Comparison of ENCODE assay signal across 10 mouse cellular contexts in the genomic region with DNA sequence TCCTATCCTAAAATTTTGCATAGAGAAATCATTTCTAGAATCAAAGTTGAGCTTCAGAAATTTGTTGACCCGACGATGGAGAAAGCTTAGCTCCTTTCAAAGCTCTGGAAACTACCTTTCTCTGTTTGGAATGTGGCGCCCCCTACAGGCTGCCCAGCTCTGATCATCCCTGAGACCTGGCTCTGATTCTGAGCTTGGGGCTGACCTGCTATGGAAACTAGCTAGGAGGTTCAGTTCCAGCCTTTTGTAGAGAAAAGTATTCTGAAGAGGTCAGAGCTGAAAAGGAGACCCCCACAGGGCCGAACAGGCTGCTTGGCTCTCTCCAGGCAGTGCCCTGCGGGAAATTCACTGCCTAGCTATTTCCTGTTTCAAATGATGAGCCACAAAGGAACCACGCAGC.
DNase-seq lines count a peak whose midpoint lies in the region; ATAC-seq and TF ChIP-seq lines count a peak whose summit lies in the region.
"Had no signal": no experiment of that assay in that cellular context is flagged by ENCODE, and none has a peak within 500 bp of the region (broad histone marks: within the 10 kb centered on the region; RNA-seq: fewer than 3 reads in every experiment).

No protein-coding gene starts in this region.

- H3K4me2 ChIP-seq in hindbrain, embryonic 11.5 days (replicated peaks; ENCODE audit: low read depth, low read length), result no peak overlapping the region
- H3K4me2 ChIP-seq in hindbrain, embryonic 13.5 days, result no peak overlapping the region
- H3K4me2 ChIP-seq: embryonic facial prominence, embryonic 15.5 days; midbrain, embryonic 12.5 days had no signal

- H3K9ac ChIP-seq in hindbrain, embryonic 11.5 days (ENCODE audit: low read depth, low read length), result no peak overlapping the region
- H3K9ac ChIP-seq in hindbrain, embryonic 13.5 days, result no peak overlapping the region
- no peak overlapping the region for H3K9ac ChIP-seq in ES-E14 (ENCODE audit: insufficient read depth, low read depth, low read length, poor library complexity, severe bottlenecking)
- H3K9ac ChIP-seq: embryonic facial prominence, embryonic 15.5 days; midbrain, embryonic 12.5 days had no signal

- H3K27me3 ChIP-seq in hindbrain, embryonic 11.5 days (ENCODE audit: control insufficient read depth, insufficient read depth, low read length), result 0 out of 2 replicates have a peak, but pooled peaks cover 3% of the 10 kb centered on the region
- no peaks in the 10 kb centered on the region for H3K27me3 ChIP-seq in hindbrain, embryonic 13.5 days
- H3K27me3 ChIP-seq: embryonic facial prominence, embryonic 15.5 days had no signal

- H3K4me1 ChIP-seq in hindbrain, embryonic 11.5 days (replicated peaks; ENCODE audit: control insufficient read depth, insufficient read depth, low read length), result peaks cover 3% of the 10 kb centered on the region; the same call in 1 of the 2 replicates
- peaks cover 25% of the 10 kb centered on the region for H3K4me1 ChIP-seq in hindbrain, embryonic 13.5 days (replicated peaks)
- H3K4me1 ChIP-seq in ES-E14 (ENCODE audit: control insufficient read depth in 2 of 2, insufficient read depth in 2 of 2, low read length in 2 of 2, poor library complexity in 1 of 2), result no peaks in the 10 kb centered on the region

- H3K36me3 ChIP-seq in hindbrain, embryonic 11.5 days (ENCODE audit: control insufficient read depth, insufficient read depth, low read length), result no peaks in the 10 kb centered on the region
- no peaks in the 10 kb centered on the region for H3K36me3 ChIP-seq in hindbrain, embryonic 13.5 days
- H3K36me3 ChIP-seq in ES-E14 (ENCODE audit: control insufficient read depth, insufficient read depth, low read length, poor library complexity, severe bottlenecking), result no peaks in the 10 kb centered on the region
- H3K36me3 ChIP-seq: embryonic facial prominence, embryonic 15.5 days; midbrain, embryonic 12.5 days had no signal

- WGBS in hindbrain, embryonic 11.5 days, result 18% methylated on average over 6 of the region's 6 CpGs
- 17% methylated on average over 6 of the region's 6 CpGs for WGBS in hindbrain, embryonic 13.5 days

- in situ Hi-C loops in ES-E14 (cut with MboI; ENCODE audit: low sequenced_read_pairs in 2 of 2, unreplicated experiment in 2 of 2), result no loop called here

- H3K27ac ChIP-seq in hindbrain, embryonic 11.5 days (ENCODE audit: low read depth, low read length), result no peak overlapping the region
- H3K27ac ChIP-seq in hindbrain, embryonic 13.5 days, result no peak overlapping the region
- H3K27ac ChIP-seq in ES-E14 (ENCODE audit: insufficient read depth, low read depth, low read length, poor library complexity, severe bottlenecking), result no peak overlapping the region
- H3K27ac ChIP-seq: embryonic facial prominence, embryonic 15.5 days; midbrain, embryonic 12.5 days had no signal

- intact Hi-C loops in left cerebral cortex, postnatal 4 days (cut with DNase I), result loop anchor here (5.0 kb wide), 3 partner anchors 143 to 583 kb away; no protein-coding TSS in a partner anchor

- no peak for ATAC-seq in hindbrain, embryonic 11.5 days (ENCODE audit: low FRiP score)
- ATAC-seq in hindbrain, embryonic 13.5 days (ENCODE audit: low FRiP score), result no peak

- H3K9me3 ChIP-seq in hindbrain, embryonic 11.5 days (ENCODE audit: control insufficient read depth, low read length), result no peaks in the 10 kb centered on the region
- no peaks in the 10 kb centered on the region for H3K9me3 ChIP-seq in hindbrain, embryonic 13.5 days
- H3K9me3 ChIP-seq in ES-E14 (ENCODE audit: control insufficient read depth, insufficient read depth, low read depth, low read length), result no peaks in the 10 kb centered on the region
- H3K9me3 ChIP-seq: midbrain, embryonic 12.5 days had no signal

- DNase-seq in hindbrain, embryonic 11.5 days (ENCODE audit: low spot score), result peak; percentile 86
- peak; percentile 63 for DNase-seq in ES-E14 (ENCODE audit: low read depth, low spot score)
- peak; percentile 61 to 70 for DNase-seq in cerebellum, adult 18-20 months
- peak; percentile 73 for DNase-seq in gastrocnemius, postnatal 10 days
- peak; percentile 85 for DNase-seq in left cerebral cortex, postnatal 4 days
- peak; percentile 61 for DNase-seq in ovary, postnatal 14 days (ENCODE audit: low spot score)
- DNase-seq in urinary bladder, postnatal 36 days (ENCODE audit: low spot score in 2 of 2), result peak; percentile 9 to 17

- H3K4me3 ChIP-seq in hindbrain, embryonic 11.5 days (ENCODE audit: low read depth, low read length), result no peak overlapping the region
- H3K4me3 ChIP-seq in hindbrain, embryonic 13.5 days, result no peak overlapping the region
- H3K4me3 ChIP-seq in ES-E14 (ENCODE audit: insufficient read depth in 1 of 2, low read depth in 1 of 2, low read length in 2 of 2, poor library complexity in 1 of 2, severe bottlenecking in 1 of 2), result no peak overlapping the region
- H3K4me3 ChIP-seq: embryonic facial prominence, embryonic 15.5 days; midbrain, embryonic 12.5 days had no signal

TF ChIP-seq in ES-E14, 5 proteins besides CTCF, POLR2A, EP300 and RAD21:
- TF ChIP-seq CHD2 (IDR thresholded peaks at IDR 0.05; ENCODE audit: low read depth, low read length) (no peak), ZC3H11A (IDR thresholded peaks at IDR 0.05; ENCODE audit: borderline replicate concordance, low read depth, low read length) (0 out of 2 replicates have a peak, but pooled peaks have one; percentile 5)

Comparison
In these comparisons a context has a peak if more than half of its experiments do, and no peak if none do; other contexts are left out.
1. DNase-seq: peak in every context shown above with its lines; median percentile 86 in hindbrain, embryonic 11.5 days; 85 in left cerebral cortex, postnatal 4 days; 73 in gastrocnemius, postnatal 10 days; 66 in cerebellum, adult 18-20 months; 63 in ES-E14; 61 in ovary, postnatal 14 days; 13 in urinary bladder, postnatal 36 days.